Mouse (Mus musculus): Measurements from ENCODE around the gene Dhfr.
"Not testable (repeated sequence)": the region's sequence is repeated elsewhere in the genome, so short reads cannot be mapped to it uniquely, and the experiment has no call there.

Dhfr gene

DNA sequence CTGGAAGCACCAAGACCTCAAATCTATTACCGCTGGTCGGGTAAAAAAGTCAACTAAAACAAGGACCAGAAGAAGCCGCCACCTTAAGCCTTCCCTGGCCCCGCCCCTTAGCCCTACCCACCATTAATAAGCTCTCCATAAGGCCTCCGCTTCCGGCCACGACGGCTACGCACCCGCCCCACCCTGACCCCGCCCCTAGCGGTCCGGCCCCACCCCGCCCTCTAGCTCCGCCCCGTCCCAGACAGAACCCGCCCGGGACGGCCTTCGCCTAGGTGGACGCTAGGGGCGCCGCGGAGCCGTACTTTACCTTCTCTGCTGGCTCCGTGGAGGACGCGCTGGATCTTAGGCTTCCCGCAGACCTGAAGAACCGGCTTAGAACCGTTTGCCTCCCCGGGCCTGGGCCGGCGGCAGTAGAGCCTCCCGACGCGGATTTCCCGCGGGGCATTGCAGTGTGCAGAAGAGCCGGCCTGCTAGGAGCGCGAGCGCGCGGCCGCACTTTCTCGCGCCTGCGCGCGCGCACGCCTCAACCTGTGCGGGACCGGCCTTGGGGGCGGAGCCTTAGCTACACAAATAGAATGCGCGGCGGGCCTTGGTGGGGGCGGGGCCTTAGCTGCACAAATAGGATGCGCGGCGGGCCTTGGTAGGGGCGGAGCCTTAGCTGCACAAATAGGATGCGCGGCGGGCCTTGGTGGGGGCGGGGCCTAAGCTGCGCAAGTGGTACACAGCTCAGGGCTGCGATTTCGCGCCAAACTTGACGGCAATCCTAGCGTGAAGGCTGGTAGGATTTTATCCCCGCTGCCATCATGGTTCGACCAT is at the start of gene Dhfr, which contains the start of gene Msh3:
Gene Dhfr, plus strand, starts transcription at position 271 of the 816 bp plus-strand sequence.
Gene Msh3, minus strand, starts transcription at position 548 of the 816 bp plus-strand sequence.
- peak; percentile 98 for DNase-seq

- DNase-seq = no peak
Observed at GRCm38 (mm10) chr13:92305680-92306079, 48.8 kb upstream of the Dhfr start, which contains the start of gene Gm20379. Gene Gm20379 (plus strand): TSS chr13:92305980.

DNA sequence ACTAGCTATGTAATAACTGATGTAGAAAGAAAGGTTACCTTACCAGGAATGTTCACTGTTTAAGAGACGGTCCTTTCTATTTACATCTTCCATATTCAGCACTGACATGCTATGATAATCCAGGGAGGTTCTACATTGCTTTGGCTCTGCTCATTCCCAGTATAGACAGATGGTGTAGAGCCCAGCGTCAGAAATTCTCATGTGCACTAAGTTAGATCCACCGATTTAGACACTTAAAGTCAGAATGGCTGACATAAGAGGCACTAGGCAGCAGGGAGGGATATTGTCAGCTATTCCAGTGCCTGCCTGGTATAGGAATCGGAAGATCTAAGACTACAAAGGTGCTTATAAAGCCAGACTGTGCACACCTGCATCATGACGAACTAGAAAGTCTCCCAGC is 39.9 kb upstream of the Dhfr start:
- DNase-seq = no peak

GRCm38 (mm10) chr13:92320770-92321169 is 33.8 kb upstream of the Dhfr start:
- DNase-seq = no peak

DNA sequence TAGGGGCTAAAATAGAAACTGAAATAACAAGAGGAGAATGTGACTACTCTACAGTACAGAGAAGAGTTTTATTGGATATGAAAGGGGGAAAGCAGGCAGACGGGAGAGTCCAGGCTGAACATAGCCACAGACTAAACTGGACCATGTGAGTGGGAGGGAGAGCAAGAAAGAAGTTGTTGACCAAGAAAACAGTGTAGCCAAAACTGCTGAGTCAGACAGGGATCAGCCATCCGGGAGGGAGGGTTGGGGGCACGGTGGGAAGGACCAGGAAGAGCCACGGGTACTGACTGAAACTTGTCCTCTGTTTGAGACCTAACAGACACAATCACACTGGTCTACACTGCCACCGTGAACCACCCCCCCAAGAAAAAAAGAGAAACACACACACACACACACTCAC is 28.5 kb upstream of the Dhfr start:
- no peak for DNase-seq

DNA sequence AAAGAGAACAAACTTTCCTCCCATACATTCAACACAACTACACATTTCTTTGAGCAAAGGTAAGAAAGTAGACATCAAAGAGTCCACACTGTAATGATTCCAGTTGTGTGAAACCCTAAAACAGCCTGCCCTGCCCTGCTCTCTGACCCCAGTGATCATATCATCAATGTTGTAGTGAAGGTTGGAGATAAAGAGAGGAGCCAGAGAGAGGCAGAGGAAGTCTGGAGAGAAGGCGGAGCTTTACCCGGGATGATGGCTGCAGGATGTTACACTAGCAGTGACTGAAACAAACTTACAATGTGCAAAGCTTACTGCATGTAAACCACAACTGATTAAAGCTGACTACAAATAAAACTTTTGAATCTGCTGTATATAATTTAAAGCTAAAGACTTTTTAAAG is 26.5 kb upstream of the Dhfr start:
- DNase-seq = no peak

GRCm38 (mm10) chr13:92330621-92331020 is 23.9 kb upstream of the Dhfr start:
- DNase-seq = no peak

DNA sequence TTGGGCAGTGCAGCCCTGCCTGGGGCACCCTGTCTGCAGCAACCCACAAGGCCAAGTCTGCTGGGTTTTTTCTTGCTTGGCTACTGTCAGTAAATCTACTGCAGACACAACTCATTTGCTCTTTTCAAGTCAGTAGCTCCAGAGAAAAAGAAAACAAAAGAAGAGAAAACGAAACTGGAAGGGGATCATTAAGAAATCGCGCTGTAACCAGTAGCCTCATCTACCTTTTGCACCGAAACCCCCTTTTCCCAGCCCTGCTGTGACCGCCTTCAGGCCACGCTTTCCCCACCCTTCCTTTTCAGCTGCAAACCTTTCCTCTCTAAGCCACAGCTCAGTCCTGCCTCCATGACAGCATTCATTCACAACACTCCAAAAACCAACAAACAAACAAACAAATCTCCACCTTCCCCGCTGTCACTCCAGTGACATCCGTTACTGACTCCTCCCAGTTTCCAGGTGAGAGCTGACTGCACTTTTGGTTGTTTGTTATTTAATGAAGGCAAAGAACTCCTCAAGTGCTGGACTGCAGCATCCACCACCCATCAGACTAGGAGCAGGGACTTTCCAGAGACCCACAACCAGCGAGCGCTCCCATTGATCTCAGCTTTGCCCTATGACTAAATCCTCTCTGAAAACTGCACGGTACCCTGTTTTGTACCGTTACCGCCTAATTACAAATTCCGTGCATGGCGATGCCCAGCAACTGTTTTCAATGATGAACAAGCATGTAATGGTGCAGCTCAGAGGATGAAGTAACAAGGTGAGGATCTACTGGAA is 22.2 kb upstream of the Dhfr start:
- no peak for DNase-seq

DNA sequence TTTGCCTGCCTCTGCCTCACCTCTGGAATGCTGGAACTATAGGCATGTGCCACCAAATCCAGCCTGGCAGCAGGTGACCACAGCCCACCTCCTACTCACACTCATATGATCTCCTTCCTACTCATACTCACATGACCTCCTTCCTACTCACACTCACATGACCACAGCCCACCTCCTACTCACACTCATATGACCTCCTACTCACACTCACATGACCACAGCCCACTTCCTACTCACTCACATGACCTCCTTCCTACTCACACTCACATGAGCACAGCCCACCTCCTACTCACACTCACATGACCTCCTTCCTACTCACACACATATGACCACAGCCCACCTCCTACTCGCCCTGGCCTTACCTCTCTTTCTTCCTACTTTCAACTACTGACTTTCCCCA is 17.7 kb upstream of the Dhfr start:
- DNase-seq = no peak

GRCm38 (mm10) chr13:92337773-92338462 is 16.6 kb upstream of the Dhfr start:
- DNase-seq = no peak

GRCm38 (mm10) chr13:92339787-92340186 is 14.7 kb upstream of the Dhfr start:
- no peak for DNase-seq

DNA sequence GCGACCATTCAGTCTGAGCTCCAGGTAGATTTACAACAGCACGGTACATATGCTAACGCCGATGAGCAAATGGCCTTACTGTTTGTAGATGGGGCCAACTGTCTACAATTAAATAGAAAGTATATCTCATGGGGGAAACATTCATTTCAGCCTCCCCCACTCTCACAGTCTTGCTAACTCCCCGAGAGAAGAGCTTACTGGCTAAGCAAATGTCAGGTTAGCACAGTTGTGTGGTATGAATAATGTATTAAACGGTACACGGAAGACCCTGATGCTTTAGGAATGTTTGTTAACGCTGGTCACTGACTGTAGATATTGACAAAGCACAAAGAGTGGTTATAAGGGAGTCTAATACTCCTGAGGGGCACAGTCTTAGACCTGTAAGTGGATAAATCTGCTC is 10.5 kb upstream of the Dhfr start:
- DNase-seq = no peak

DNA sequence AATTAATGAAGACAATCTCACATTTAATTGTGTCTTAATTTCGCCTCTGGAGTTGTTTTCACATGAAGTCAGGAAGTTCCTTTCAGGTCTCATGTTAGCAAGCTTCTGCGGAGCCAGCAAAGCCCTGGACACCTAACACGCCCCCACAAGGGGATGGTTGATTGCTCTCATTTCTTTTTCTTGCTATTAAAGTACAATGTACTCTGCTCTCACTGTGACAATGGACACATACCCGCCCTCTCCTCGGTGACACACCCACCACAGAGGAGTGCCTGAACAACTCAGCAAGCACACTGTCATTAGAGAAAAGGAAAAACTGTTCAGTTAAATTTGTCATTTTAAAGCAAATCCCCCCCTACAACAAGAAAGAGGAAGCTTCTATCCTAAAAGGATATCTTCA is 8.2 kb upstream of the Dhfr start:
- no peak for DNase-seq

DNA sequence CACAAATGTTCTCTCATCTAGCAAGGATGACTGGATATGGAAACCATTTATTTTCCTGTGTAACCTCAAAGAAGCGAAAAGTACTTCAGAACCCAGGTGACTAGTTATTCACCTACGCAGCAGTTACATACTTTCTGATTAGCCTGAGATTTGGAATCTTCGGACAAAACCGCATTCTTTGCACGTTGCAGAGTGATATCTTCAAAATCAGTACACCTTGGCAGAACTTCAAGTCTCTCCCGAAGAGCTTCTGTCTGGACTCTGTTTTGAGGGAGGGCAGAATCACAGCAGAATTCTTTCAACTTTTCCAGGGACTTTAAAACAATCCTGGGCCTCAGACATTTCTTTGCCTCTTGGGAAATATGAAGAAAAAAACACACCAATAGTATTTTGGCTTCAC is 3.4 kb upstream of the Dhfr start:
- DNase-seq = no peak

DNA sequence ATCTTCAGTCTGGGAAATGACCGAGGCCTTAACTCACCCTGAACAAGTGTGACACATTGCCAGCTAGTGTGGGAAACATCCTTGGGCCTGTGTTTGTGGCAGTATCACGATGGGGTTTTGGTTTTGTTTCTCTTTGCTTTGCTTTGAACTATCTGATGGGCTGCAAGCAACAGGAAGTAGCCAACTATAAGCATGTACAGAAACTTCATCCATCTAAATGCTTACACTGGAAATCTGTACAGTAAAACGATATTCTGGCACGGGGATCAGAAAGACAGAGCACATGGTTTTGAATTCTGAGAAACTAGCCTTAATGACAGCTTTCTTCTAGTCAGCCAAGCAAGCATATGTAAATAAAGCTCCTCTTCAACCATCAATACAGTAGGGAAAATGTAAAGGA is 570 bp upstream of the Dhfr start:
- no peak for DNase-seq

DNA sequence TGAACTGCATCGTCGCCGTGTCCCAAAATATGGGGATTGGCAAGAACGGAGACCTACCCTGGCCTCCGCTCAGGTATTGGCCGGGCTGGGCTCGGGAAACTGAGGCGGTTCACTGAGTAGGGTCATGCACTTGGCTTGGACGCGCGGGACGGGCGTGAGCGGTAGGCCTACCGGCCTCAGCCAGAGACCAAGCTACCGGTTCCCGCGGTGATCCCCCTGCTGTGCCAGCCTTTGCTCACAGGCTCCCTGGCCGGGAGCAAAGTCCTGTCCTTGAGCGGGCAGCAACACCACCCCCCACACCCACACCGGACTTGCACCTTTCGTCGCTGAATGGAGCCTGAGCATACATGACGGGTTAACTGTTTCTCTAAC is 732 bp downstream of the Dhfr start:
- no peak for DNase-seq

DNA sequence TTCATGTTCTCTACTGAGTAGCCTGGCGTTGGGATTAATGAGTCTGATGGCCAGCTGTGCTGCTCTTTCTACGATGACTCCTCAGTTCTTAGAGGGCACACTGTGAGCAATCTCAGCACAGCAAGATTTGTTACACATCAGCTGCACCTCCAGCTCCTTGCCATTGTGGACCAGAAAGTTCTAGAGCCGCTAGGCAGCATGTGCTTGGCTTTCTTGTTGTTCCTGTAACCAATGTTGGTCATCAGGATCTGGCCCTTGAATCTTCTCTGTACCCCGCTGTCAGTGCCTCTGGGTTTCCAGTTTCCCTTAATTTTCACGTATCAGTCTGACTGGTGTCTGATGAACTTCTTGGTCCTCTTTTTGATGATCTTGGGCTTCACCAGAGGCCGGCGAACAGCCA is 1.9 kb downstream of the Dhfr start:
- DNase-seq = no peak

DNA sequence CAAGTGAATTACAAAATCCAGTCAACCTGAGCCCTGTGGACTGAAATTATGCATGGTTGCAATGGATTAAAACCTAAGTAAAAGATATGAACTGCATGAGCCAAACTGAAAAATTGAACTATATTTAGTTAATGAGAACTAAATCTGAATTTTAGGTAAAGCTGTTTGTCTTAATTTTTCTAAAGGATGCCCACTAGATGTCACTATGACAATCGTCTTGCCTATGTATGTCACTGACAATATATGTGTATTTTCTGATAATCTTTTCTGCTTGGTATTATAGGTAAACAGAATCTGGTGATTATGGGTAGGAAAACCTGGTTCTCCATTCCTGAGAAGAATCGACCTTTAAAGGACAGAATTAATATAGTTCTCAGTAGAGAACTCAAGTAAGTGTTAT is 3.1 kb downstream of the Dhfr start:
- DNase-seq = no peak

GRCm38 (mm10) chr13:92361609-92362008 is 7.1 kb downstream of the Dhfr start:
- DNase-seq = no peak

DNA sequence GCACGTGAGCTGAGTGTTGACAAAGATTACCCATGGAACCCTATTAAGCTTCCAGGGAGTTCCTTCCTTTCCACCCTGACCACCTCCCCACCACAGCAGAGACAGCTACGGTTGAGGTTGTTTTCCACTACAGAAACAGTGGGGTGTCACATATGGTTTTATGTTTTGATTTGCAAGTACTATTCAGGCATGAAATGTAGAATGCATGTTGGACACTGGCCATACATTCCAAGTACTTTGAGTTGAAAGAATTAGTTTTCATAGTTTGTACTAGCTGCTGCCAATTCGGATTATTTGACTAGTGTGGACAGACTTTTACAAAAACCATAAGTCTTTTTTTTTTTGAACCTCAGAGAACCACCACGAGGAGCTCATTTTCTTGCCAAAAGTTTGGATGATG is 10.8 kb downstream of the Dhfr start:
- DNase-seq = no peak

- no peak for DNase-seq
Observed at GRCm38 (mm10) chr13:92370811-92371210, 16.3 kb downstream of the Dhfr start.

GRCm38 (mm10) chr13:92371466-92371865 is 16.9 kb downstream of the Dhfr start:
- DNase-seq = not testable (repeated sequence)

GRCm38 (mm10) chr13:92387367-92387766 is 32.8 kb downstream of the Dhfr start:
- no peak for DNase-seq
